Mouse (Mus musculus): Measurements from ENCODE around the gene Ptprn2. TPM values are rescaled to one million over a fixed set of nuclear protein-coding genes. Genes with fewer than 3 reads are reported as not detected.

Ptprn2 gene
- polyA plus RNA-seq, 1 experiment: 0.95 TPM

DNA sequence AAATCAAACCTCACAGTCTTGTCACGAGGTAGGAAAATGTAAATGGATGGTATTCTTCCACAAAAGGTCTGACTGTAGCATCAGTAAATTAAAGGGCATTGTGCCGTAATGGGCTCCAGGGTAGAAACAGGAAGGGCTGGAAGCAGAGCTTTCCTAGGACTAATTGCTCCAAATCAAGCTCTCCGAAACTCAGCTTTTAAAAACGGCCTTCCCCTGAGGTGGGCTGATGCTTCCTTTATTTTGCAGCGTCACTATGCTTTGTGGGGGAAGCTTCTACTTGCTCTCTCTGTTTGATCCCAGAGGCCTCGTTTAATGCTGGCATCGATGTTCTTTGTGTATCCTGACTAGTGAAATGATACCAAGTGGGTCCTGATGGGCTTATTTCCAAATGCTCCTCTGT lies 718.0 kb downstream of the Ptprn2 start:
- no peak overlapping the region for H3K4me3 ChIP-seq (replicated peaks; ENCODE audit: extremely low read depth, low read depth, low read length)
- DNase-seq: no peak
- WGBS: 62% methylated on average over 7 of the region's 7 CpGs
- H3K4me1 ChIP-seq (ENCODE audit: control insufficient read depth, insufficient read depth, low read length): peaks cover 2% of the 10 kb centered on the region; the same call in 1 of the 2 replicates
- TF ChIP-seq CTCF (IDR thresholded peaks at IDR 0.05; ENCODE audit: insufficient read depth, low read length) (no peak), POLR2A (IDR thresholded peaks at IDR 0.05; ENCODE audit: borderline replicate concordance, extremely low read depth, low read depth, low read length) (no peak)

GRCm38 (mm10) chr12:117204905-117205304 lies 719.4 kb downstream of the Ptprn2 start:
- DNase-seq: no peak
- Histone ChIP-seq H3K4me3 (replicated peaks; ENCODE audit: extremely low read depth, low read depth, low read length) (no peak overlapping the region), H3K4me1 (ENCODE audit: control insufficient read depth, insufficient read depth, low read length) (peaks cover 2% of the 10 kb centered on the region; the same call in 1 of the 2 replicates)
- no peak for TF ChIP-seq CTCF (IDR thresholded peaks at IDR 0.05; ENCODE audit: insufficient read depth, low read length)
- TF ChIP-seq POLR2A (IDR thresholded peaks at IDR 0.05; ENCODE audit: borderline replicate concordance, extremely low read depth, low read depth, low read length): no peak

DNA sequence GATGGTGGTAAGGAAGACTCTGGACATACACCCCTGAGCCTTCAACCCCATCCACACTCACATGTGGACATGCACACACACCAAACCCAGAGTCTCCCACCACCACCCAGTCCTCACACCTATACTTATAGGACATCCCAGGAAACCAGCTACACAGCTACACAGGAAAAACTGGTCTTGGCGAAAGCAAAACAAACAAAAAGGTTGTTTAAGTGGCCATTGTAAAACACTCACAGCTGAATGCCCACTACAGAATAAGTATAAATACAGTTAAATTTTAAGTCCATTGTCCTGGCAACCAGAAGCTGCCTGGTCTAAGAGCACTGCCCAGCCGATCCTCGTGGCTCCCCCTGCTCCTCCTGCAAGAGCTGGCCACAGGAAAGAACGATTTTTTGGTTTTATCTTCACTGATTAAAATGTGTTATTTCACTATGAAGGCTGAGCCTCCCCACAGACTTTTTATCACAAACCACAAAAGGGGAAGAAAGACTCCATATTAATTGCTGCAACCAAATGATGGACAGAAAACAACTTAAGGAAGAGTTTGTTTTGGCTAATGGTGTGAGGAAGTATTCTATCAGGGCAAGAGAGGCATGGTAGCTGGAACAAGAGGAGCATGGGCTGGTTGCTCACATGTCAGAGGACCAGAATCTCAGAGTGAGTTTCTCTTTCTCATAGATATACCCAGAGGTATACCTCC lies 722.1 kb downstream of the Ptprn2 start:
- TF ChIP-seq POLR2A (IDR thresholded peaks at IDR 0.05; ENCODE audit: borderline replicate concordance, extremely low read depth, low read depth, low read length): no peak
- TF ChIP-seq CTCF (IDR thresholded peaks at IDR 0.05; ENCODE audit: insufficient read depth, low read length): no peak
- 32% methylated on average over 4 of the region's 4 CpGs for WGBS
- no peaks in the 10 kb centered on the region; the same call in 1 of the 2 replicates for H3K4me1 ChIP-seq (ENCODE audit: control insufficient read depth, insufficient read depth, low read length)

GRCm38 (mm10) chr12:117210467-117210866 lies 724.9 kb downstream of the Ptprn2 start:
- DNase-seq: no peak
- Histone ChIP-seq H3K4me3 (replicated peaks; ENCODE audit: extremely low read depth, low read depth, low read length) (no peak overlapping the region), H3K4me1 (ENCODE audit: control insufficient read depth, insufficient read depth, low read length) (no peaks in the 10 kb centered on the region; the same call in 1 of the 2 replicates)
- WGBS: 86% methylated on average over 4 of the region's 4 CpGs
- TF ChIP-seq POLR2A (IDR thresholded peaks at IDR 0.05; ENCODE audit: borderline replicate concordance, extremely low read depth, low read depth, low read length): no peak
- TF ChIP-seq CTCF (IDR thresholded peaks at IDR 0.05; ENCODE audit: insufficient read depth, low read length): no peak

More for the DNA sequence above, 722.1 kb downstream of the Ptprn2 start:
- no peak overlapping the region for H3K4me3 ChIP-seq (replicated peaks; ENCODE audit: extremely low read depth, low read depth, low read length)
- DNase-seq: no peak

DNA sequence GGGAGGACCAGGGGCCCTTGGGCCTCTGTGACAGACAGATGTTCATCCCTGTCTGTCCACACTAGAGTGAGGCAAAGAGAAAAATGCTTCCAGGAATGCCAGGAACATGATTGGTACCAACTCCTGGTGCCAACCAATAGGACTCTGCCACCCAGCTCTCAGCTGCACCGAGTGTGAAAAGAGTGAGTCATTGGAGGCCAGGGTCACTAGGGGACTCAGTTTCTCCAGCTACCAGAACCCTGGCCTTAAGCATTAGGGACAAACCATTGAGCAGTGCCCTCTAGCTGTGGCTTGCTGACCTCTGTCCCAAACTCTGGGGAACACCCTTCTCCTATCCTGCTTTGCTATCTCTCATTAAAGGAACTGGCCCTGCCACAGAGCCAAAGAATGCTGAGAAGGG lies 728.0 kb downstream of the Ptprn2 start:
- TF ChIP-seq POLR2A (IDR thresholded peaks at IDR 0.05; ENCODE audit: borderline replicate concordance, extremely low read depth, low read depth, low read length): no peak
- TF ChIP-seq CTCF (IDR thresholded peaks at IDR 0.05; ENCODE audit: insufficient read depth, low read length): 0 out of 2 replicates have a peak, but pooled peaks have one; percentile 11
- H3K4me3 ChIP-seq (replicated peaks; ENCODE audit: extremely low read depth, low read depth, low read length): no peak overlapping the region
- DNase-seq: no peak
- WGBS: 38% methylated on average over 1 of the region's 1 CpGs
- no peaks in the 10 kb centered on the region for H3K4me1 ChIP-seq (ENCODE audit: control insufficient read depth, insufficient read depth, low read length)

GRCm38 (mm10) chr12:117214272-117214671 lies 728.8 kb downstream of the Ptprn2 start:
- TF ChIP-seq CTCF (IDR thresholded peaks at IDR 0.05; ENCODE audit: insufficient read depth, low read length): no peak
- TF ChIP-seq POLR2A (IDR thresholded peaks at IDR 0.05; ENCODE audit: borderline replicate concordance, extremely low read depth, low read depth, low read length): no peak
- 61% methylated on average over 4 of the region's 4 CpGs for WGBS
- H3K4me1 ChIP-seq (ENCODE audit: control insufficient read depth, insufficient read depth, low read length): no peaks in the 10 kb centered on the region
- H3K4me3 ChIP-seq (replicated peaks; ENCODE audit: extremely low read depth, low read depth, low read length): no peak overlapping the region
- DNase-seq: no peak

- H3K4me3 ChIP-seq (replicated peaks; ENCODE audit: extremely low read depth, low read depth, low read length): no peak overlapping the region
- WGBS: 70% methylated on average over 5 of the region's 5 CpGs
- no peaks in the 10 kb centered on the region for H3K4me1 ChIP-seq (ENCODE audit: control insufficient read depth, insufficient read depth, low read length)
- TF ChIP-seq CTCF (IDR thresholded peaks at IDR 0.05; ENCODE audit: insufficient read depth, low read length) (no peak), POLR2A (IDR thresholded peaks at IDR 0.05; ENCODE audit: borderline replicate concordance, extremely low read depth, low read depth, low read length) (no peak)
- no peak for DNase-seq
Observed at GRCm38 (mm10) chr12:117214919-117215318, 729.4 kb downstream of the Ptprn2 start.

GRCm38 (mm10) chr12:117221909-117222308 lies 736.4 kb downstream of the Ptprn2 start:
- Histone ChIP-seq H3K4me3 (replicated peaks; ENCODE audit: extremely low read depth, low read depth, low read length) (no peak overlapping the region), H3K4me1 (ENCODE audit: control insufficient read depth, insufficient read depth, low read length) (peaks cover 3% of the 10 kb centered on the region; the same call in 1 of the 2 replicates)
- TF ChIP-seq POLR2A (IDR thresholded peaks at IDR 0.05; ENCODE audit: borderline replicate concordance, extremely low read depth, low read depth, low read length): no peak
- TF ChIP-seq CTCF (IDR thresholded peaks at IDR 0.05; ENCODE audit: insufficient read depth, low read length): no peak
- WGBS: 76% methylated on average over 4 of the region's 4 CpGs
- DNase-seq: no peak

GRCm38 (mm10) chr12:117224036-117224435 lies 738.5 kb downstream of the Ptprn2 start:
- no peak for TF ChIP-seq POLR2A (IDR thresholded peaks at IDR 0.05; ENCODE audit: borderline replicate concordance, extremely low read depth, low read depth, low read length)
- no peak for TF ChIP-seq CTCF (IDR thresholded peaks at IDR 0.05; ENCODE audit: insufficient read depth, low read length)
- DNase-seq: no peak
- WGBS: 63% methylated on average over 1 of the region's 1 CpGs
- peaks cover 3% of the 10 kb centered on the region for H3K4me1 ChIP-seq (ENCODE audit: control insufficient read depth, insufficient read depth, low read length)
- H3K4me3 ChIP-seq (replicated peaks; ENCODE audit: extremely low read depth, low read depth, low read length): no peak overlapping the region

DNA sequence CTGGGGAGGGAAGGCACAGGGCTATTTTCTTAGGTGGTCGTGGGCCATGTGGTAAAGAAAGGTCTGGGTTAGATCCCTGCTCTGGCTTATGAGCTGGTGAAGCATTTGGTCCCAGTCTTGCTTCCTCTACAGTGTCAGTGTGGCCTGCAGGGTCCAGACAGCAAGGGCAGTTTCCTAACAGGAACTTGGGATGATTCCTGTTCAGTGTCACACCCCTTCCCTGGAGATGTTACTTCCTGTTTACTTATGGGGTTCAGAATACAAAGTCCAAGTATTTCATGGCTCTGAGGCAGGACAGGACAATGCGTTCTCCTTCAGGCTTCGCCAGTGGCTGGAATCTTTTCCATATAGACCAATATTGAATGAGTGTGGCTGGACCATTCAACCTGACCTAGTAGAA lies 741.7 kb downstream of the Ptprn2 start:
- WGBS: 50% methylated on average over 3 of the region's 3 CpGs
- no peak overlapping the region for H3K4me3 ChIP-seq (replicated peaks; ENCODE audit: extremely low read depth, low read depth, low read length)
- TF ChIP-seq CTCF (IDR thresholded peaks at IDR 0.05; ENCODE audit: insufficient read depth, low read length): no peak
- no peak for TF ChIP-seq POLR2A (IDR thresholded peaks at IDR 0.05; ENCODE audit: borderline replicate concordance, extremely low read depth, low read depth, low read length)
- peaks cover 3% of the 10 kb centered on the region for H3K4me1 ChIP-seq (ENCODE audit: control insufficient read depth, insufficient read depth, low read length)
- DNase-seq: no peak

All from lung, adult 2 months (tissue).